Mouse (Mus musculus) liver, adult (tissue): Measurements from ENCODE around the gene Rcor3.

Experiments used
- GATA4 ChIP-seq: IDR thresholded peaks from 2 replicates; pipeline ENCODE4 v1.6.1; 2014; ENCODE audit warnings: mild to moderate bottlenecking, low read length; ENCODE audit not compliant: insufficient replicate concordance

Rcor3 gene

DNA sequence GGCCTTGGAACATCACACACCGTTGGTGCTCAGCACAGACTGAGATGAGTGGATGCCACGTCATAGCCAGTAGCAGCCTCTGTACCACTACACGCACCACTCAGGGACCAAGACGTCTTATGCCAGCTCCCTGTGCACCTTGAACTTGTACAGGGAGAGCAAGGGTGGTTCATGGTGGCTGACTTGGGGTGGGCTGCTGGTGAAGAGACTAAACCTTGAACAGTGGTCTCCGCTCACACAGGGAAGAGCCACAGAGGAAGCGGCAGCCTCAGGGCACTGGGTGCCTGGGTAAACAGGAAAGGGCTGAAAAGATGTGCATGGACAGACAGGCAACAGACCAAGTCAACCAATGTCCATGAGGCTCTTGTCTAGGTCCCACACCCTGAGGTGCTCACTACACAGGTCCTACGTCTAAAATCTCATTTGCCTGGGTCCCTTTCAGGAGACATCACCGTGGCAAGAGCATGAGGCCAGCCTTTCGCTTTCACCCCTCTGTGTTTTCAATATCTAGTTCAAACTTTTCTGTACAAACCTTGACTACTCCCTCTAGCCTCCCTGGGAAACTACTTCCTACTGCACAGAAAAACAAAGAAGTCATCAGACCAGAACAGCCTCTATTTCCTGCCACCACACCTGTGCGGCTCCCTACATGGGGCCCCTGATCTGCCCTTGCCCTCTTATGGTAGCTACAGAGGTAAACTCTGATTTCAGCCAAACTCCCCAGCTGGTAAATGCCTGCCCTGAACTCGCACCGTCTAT lies 51.4 kb downstream of the Rcor3 start:
- no peak for TF ChIP-seq GATA4

DNA sequence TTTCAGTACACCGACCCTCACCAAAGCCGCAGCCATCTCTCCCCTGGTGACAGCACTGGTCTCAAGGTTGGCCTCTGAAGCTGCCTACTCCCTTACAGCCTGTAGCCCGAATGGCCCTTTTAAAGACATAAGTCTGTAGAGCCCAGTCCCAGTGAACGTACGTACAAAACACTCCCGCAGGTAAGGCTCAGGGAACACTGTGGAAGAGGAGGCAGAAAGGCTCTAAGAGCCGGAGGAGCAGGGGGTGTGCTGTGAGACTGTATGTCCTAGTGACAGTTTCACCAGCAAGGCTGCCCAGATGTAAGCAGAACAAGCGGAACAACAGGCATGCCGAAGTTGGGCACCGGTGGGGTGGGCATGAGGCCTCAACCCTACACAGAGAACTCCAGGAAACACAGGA lies 52.6 kb downstream of the Rcor3 start:
- no peak for TF ChIP-seq GATA4

DNA sequence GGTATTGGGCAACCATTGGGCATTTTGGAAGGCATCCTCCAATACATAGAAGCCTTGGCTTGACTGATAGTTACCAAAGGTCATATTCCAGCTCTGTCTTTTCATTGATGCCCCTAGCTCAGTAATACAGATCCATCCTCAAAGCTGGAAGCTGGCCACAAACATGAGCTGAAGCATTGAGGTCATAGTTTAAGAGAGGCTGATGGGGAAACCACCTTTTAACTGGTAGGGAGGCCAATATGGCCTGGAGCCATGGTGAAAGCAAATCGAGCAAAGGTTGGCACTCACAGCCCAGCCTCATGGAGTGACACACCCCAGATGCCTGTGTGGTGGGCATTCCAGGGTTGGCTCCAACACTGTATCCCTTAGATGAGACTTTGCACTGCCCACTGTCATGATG lies 55.2 kb downstream of the Rcor3 start:
- no peak for TF ChIP-seq GATA4

- TF ChIP-seq GATA4: no peak
Measured at GRCm38 (mm10) chr1:192081129-192081528, 56.7 kb downstream of the Rcor3 start.

- no peak for TF ChIP-seq GATA4
Measured at GRCm38 (mm10) chr1:192079121-192079520, 58.7 kb downstream of the Rcor3 start.

- no peak for TF ChIP-seq GATA4
Measured at GRCm38 (mm10) chr1:192078406-192078805, 59.5 kb downstream of the Rcor3 start.

DNA sequence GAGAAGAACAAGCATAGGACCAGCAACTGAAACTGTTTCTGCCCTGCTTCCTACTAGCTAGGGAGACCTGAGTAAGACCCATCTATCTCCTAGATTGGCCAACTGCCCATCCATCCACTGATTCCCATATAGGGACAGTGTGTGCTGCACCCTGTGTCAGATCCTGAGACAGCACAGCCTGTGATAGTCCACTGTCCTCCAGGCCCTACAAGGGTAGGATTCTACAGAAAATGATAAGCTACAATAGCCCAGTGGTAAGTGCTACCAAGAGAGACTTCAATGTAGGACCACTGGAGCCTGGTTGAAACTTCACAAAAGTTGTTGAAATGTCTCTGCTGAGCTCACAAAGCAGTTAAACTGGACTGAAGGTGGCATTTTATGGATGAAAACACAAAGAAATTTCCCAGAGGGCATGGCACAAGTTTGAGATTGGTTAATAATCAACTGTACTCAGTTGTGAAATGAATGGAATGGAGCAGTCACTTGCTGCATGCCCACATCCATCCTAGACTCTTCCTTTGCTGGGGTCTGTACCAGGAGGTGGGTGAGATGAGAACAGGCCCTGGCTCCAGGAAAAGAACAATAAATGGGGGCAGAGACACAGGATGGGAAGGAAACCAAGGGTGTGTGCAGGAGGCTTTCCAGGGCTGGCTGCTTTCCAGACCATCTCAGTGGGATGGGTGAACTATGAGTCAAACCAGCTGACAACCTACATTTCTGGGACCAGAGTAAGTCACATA lies 60.9 kb downstream of the Rcor3 start:
- no peak for TF ChIP-seq GATA4

GRCm38 (mm10) chr1:192076101-192076500 lies 61.8 kb downstream of the Rcor3 start:
- TF ChIP-seq GATA4: no peak

- TF ChIP-seq GATA4: no peak
Measured at GRCm38 (mm10) chr1:192074824-192075223, 63.0 kb downstream of the Rcor3 start.

GRCm38 (mm10) chr1:192072426-192072825 lies 65.4 kb downstream of the Rcor3 start:
- no peak for TF ChIP-seq GATA4

GRCm38 (mm10) chr1:192070618-192071051 lies 67.2 kb downstream of the Rcor3 start:
- TF ChIP-seq GATA4: no peak

- no peak for TF ChIP-seq GATA4
Measured at GRCm38 (mm10) chr1:192069971-192070591, 67.8 kb downstream of the Rcor3 start.

DNA sequence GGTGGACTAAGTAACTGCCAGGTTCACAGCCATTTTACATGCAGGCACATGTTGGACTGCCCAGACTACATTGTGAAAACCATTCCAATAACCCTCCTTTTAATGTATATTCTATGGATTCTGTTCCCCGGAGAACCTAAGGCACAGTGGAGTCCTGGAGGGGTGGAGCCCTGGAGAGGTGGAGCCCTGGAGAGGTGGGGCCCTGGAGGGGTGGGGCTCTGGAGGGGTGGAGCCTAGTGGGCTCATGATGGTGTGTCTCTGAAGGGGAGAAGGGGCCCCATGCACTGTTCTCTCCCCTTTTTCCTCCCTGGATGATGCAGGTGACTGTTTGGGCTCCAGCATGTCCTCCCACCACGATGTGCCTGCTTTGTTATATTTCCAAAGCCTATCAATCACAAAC lies 69.7 kb downstream of the Rcor3 start:
- TF ChIP-seq GATA4: no peak

- no peak for TF ChIP-seq GATA4
Measured at GRCm38 (mm10) chr1:192066956-192067355, 70.9 kb downstream of the Rcor3 start.

GRCm38 (mm10) chr1:192063209-192063946 lies 74.5 kb downstream of the Rcor3 start:
- TF ChIP-seq GATA4: no peak
